7 mouse cellular contexts compared by ENCODE assay signal in genomic region chr16:29943963-29944860, GRCm38 (mm10).
DNase-seq lines count a peak whose midpoint lies in the region; ATAC-seq and TF ChIP-seq lines count a peak whose summit lies in the region.

No protein-coding gene starts in this region.

- no peaks in the 10 kb centered on the region for H3K9me3 ChIP-seq in ES-E14 (ENCODE audit: control insufficient read depth, insufficient read depth, low read depth, low read length)
- H3K9me3 ChIP-seq in forebrain, embryonic 11.5 days (ENCODE audit: control insufficient read depth, low read length), result no peaks in the 10 kb centered on the region; the same call in 1 of the 2 replicates

- no peak for DNase-seq in ES-E14 (ENCODE audit: low read depth, low spot score)
- DNase-seq in adrenal gland, adult (ENCODE audit: inconsistent age in 2 of 2, low spot score in 1 of 2), result peak; percentile 77 to 93
- DNase-seq in gastrocnemius, postnatal 10 days, result peak; percentile 87
- DNase-seq in kidney, postnatal 4 days, result peak; percentile 72 to 75
- peak; percentile 78 for DNase-seq in ovary, adult 18-20 months (ENCODE audit: low spot score)
- DNase-seq in forebrain, embryonic 11.5 days (ENCODE audit: low spot score), result no peak

- 86% methylated on average over 10 of the region's 10 CpGs for WGBS in forebrain, embryonic 11.5 days

- no peaks in the 10 kb centered on the region for H3K36me3 ChIP-seq in ES-E14 (ENCODE audit: control insufficient read depth, insufficient read depth, low read length, poor library complexity, severe bottlenecking)
- H3K36me3 ChIP-seq in forebrain, embryonic 11.5 days (ENCODE audit: control insufficient read depth, insufficient read depth, low read length), result no peaks in the 10 kb centered on the region

- no peak for ATAC-seq in erythroid progenitor cell, adult 5-6 weeks (replicated peaks; ENCODE audit: low FRiP score, poor library complexity, severe bottlenecking)
- ATAC-seq in forebrain, embryonic 11.5 days (replicated peaks; ENCODE audit: low FRiP score), result no peak

- H3K4me3 ChIP-seq in ES-E14 (ENCODE audit: insufficient read depth in 1 of 2, low read depth in 1 of 2, low read length in 2 of 2, poor library complexity in 1 of 2, severe bottlenecking in 1 of 2), result no peak overlapping the region
- no peak overlapping the region for H3K4me3 ChIP-seq in forebrain, embryonic 11.5 days (ENCODE audit: low read depth, low read length)

- no peak overlapping the region for H3K4me2 ChIP-seq in forebrain, embryonic 11.5 days (ENCODE audit: low read depth, low read length, severe bottlenecking)

- H3K4me1 ChIP-seq in ES-E14 (ENCODE audit: control insufficient read depth in 2 of 2, insufficient read depth in 2 of 2, low read length in 2 of 2, poor library complexity in 1 of 2), result peaks cover 0 to 7% of the 10 kb centered on the region in 2 experiments; a peak in 1 of 4 replicates
- peaks cover 14% of the 10 kb centered on the region for H3K4me1 ChIP-seq in forebrain, embryonic 11.5 days (replicated peaks; ENCODE audit: control insufficient read depth, insufficient read depth, low read length)

- in situ Hi-C loops in ES-E14 (cut with MboI; ENCODE audit: low sequenced_read_pairs in 2 of 2, unreplicated experiment in 2 of 2), result no loop called here

- H3K9ac ChIP-seq in ES-E14 (ENCODE audit: insufficient read depth, low read depth, low read length, poor library complexity, severe bottlenecking), result no peak overlapping the region
- H3K9ac ChIP-seq in forebrain, embryonic 11.5 days (ENCODE audit: low read length), result no peak overlapping the region

- H3K27me3 ChIP-seq in forebrain, embryonic 11.5 days (ENCODE audit: control insufficient read depth, insufficient read depth, low read length), result no peaks in the 10 kb centered on the region

- H3K27ac ChIP-seq in ES-E14 (ENCODE audit: insufficient read depth, low read depth, low read length, poor library complexity, severe bottlenecking), result no peak overlapping the region
- no peak overlapping the region for H3K27ac ChIP-seq in forebrain, embryonic 11.5 days (ENCODE audit: low read depth, low read length)

TF ChIP-seq in ES-E14, 5 proteins besides CTCF, POLR2A, EP300 and RAD21:
- TF ChIP-seq MAFK (IDR thresholded peaks at IDR 0.05; ENCODE audit: insufficient read depth, low read depth, low read length) (no peak), ZNF384 (IDR thresholded peaks at IDR 0.05; ENCODE audit: low read depth, low read length) (0 out of 2 replicates have a peak, but pooled peaks have one; percentile 12), HCFC1 (IDR thresholded peaks at IDR 0.05; ENCODE audit: borderline replicate concordance, insufficient read depth, low read length) (no peak), ZC3H11A (IDR thresholded peaks at IDR 0.05; ENCODE audit: borderline replicate concordance, low read depth, low read length) (no peak)

Comparison
In these comparisons a context has a peak if more than half of its experiments do, and no peak if none do; other contexts are left out.
1. DNase-seq: peak in adrenal gland, adult (2 of 2), gastrocnemius, postnatal 10 days (single experiment), kidney, postnatal 4 days (2 of 2) and ovary, adult 18-20 months (single experiment); none in ES-E14 (single experiment) and forebrain, embryonic 11.5 days (single experiment).